9 mouse cellular contexts compared by ENCODE assay signal in the genomic region with DNA sequence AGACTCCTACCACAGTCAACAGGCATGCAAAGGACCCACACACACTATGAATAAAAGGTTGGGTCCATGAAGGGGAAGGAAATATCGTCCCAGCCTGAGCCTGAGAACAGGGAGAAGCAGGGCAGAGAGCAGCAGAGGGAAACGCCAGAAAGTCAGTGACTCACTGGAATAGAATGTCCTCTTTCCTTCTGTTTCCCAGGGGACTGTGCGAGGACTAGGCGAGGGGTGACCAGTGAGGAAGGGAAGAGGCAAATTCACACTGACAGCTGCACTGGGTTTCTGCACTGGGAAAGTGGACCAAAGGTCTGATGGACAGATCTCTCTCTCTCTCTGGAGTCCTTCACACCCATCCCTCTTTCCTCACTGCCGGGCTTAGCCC. TPM values are rescaled to one million over a fixed set of nuclear protein-coding genes. Genes with fewer than 3 reads are reported as not detected.
DNase-seq lines count a peak whose midpoint lies in the region; ATAC-seq and TF ChIP-seq lines count a peak whose summit lies in the region.
"Had no signal": no experiment of that assay in that cellular context is flagged by ENCODE, and none has a peak within 500 bp of the region (broad histone marks: within the 10 kb centered on the region; RNA-seq: fewer than 3 reads in every experiment).

No protein-coding gene starts in this region.

- ATAC-seq in heart, embryonic 12.5 days (ENCODE audit: insufficient number of reproducible peaks, low FRiP score): peak; percentile 34; the same call in 1 of the 2 replicates
- ATAC-seq in stomach, embryonic 14.5 days (ENCODE audit: insufficient number of reproducible peaks, insufficient read depth, low FRiP score, low read depth): 0 out of 2 replicates have a peak, but pooled peaks have one; percentile 65
- no peak for ATAC-seq in forebrain, embryonic 14.5 days
- no peak for ATAC-seq in forebrain, embryonic 11.5 days (replicated peaks; ENCODE audit: low FRiP score)

- 0 out of 2 replicates have a peak overlapping the region, but pooled peaks have one; percentile 25 for H3K9ac ChIP-seq in heart, embryonic 12.5 days
- no peak overlapping the region for H3K9ac ChIP-seq in stomach, embryonic 14.5 days (replicated peaks; ENCODE audit: low read depth, low read length)
- no peak overlapping the region for H3K9ac ChIP-seq in forebrain, embryonic 14.5 days (ENCODE audit: low read length)
- no peak overlapping the region for H3K9ac ChIP-seq in forebrain, embryonic 11.5 days (ENCODE audit: low read length)
- H3K9ac ChIP-seq: liver, embryonic 14.5 days had no signal

- H3K36me3 ChIP-seq in heart, embryonic 12.5 days: no peaks in the 10 kb centered on the region
- H3K36me3 ChIP-seq in stomach, embryonic 14.5 days (ENCODE audit: control insufficient read depth, insufficient read depth, low read length): no peaks in the 10 kb centered on the region
- H3K36me3 ChIP-seq in forebrain, embryonic 14.5 days (ENCODE audit: control insufficient read depth, insufficient read depth, low read length): no peaks in the 10 kb centered on the region
- no peaks in the 10 kb centered on the region for H3K36me3 ChIP-seq in forebrain, embryonic 11.5 days (ENCODE audit: control insufficient read depth, insufficient read depth, low read length)

- H3K9me3 ChIP-seq in heart, embryonic 12.5 days (replicated peaks): no peaks in the 10 kb centered on the region
- no peaks in the 10 kb centered on the region for H3K9me3 ChIP-seq in stomach, embryonic 14.5 days (ENCODE audit: control insufficient read depth, low read depth, low read length)
- H3K9me3 ChIP-seq in forebrain, embryonic 14.5 days (replicated peaks; ENCODE audit: control insufficient read depth, low read length): no peaks in the 10 kb centered on the region
- H3K9me3 ChIP-seq in forebrain, embryonic 11.5 days (ENCODE audit: control insufficient read depth, low read length): no peaks in the 10 kb centered on the region

- H3K4me2 ChIP-seq in heart, embryonic 12.5 days: peak overlapping the region; percentile 30; the same call in 1 of the 2 replicates
- no peak overlapping the region for H3K4me2 ChIP-seq in stomach, embryonic 14.5 days (replicated peaks; ENCODE audit: low read depth, low read length)
- H3K4me2 ChIP-seq in forebrain, embryonic 14.5 days (ENCODE audit: low read length): no peak overlapping the region
- H3K4me2 ChIP-seq in forebrain, embryonic 11.5 days (ENCODE audit: low read depth, low read length, severe bottlenecking): no peak overlapping the region

- intact Hi-C loops in left cerebral cortex, adult 2 months (cut with DNase I): no loop called here
- intact Hi-C loops in left cerebral cortex, postnatal 14 days (cut with DNase I): no loop called here
- intact Hi-C loops in left cerebral cortex, postnatal 36 days (cut with DNase I): no loop called here

- 5% methylated on average over 5 of the region's 5 CpGs for WGBS in heart, embryonic 12.5 days
- WGBS in stomach, embryonic 14.5 days: 23% methylated on average over 5 of the region's 5 CpGs
- 75% methylated on average over 5 of the region's 5 CpGs for WGBS in forebrain, embryonic 14.5 days
- 79% methylated on average over 5 of the region's 5 CpGs for WGBS in forebrain, embryonic 11.5 days

- no peak for DNase-seq in left cerebral cortex, adult 2 months (ENCODE audit: extremely low spot score in 1 of 2, low spot score in 2 of 2)
- no peak for DNase-seq in left cerebral cortex, postnatal 14 days (ENCODE audit: low spot score in 2 of 2)
- DNase-seq in kidney, postnatal 4 days: peak; percentile 41 to 68
- no peak for DNase-seq in forebrain, embryonic 14.5 days (ENCODE audit: low spot score)
- DNase-seq in left cerebral cortex, postnatal 36 days (ENCODE audit: low spot score in 2 of 2): no peak
- no peak for DNase-seq in forebrain, embryonic 11.5 days (ENCODE audit: low spot score)

- no peak for TF ChIP-seq CTCF in left cerebral cortex, adult 2 months (IDR thresholded peaks at IDR 0.05)

- peak overlapping the region; percentile 51; the same call in 1 of the 2 replicates for H3K27ac ChIP-seq in left cerebral cortex, adult 2 months
- peak overlapping the region; percentile 90 for H3K27ac ChIP-seq in heart, embryonic 12.5 days (ENCODE audit: poor library complexity, severe bottlenecking)
- H3K27ac ChIP-seq in stomach, embryonic 14.5 days (ENCODE audit: low read length): peak overlapping the region; percentile 36; the same call in 1 of the 2 replicates
- H3K27ac ChIP-seq in forebrain, embryonic 14.5 days (ENCODE audit: low read depth, low read length): no peak overlapping the region
- H3K27ac ChIP-seq in forebrain, embryonic 11.5 days (ENCODE audit: low read depth, low read length): no peak overlapping the region
- H3K27ac ChIP-seq: liver, embryonic 14.5 days had no signal

- H3K4me3 ChIP-seq in left cerebral cortex, adult 2 months: no peak overlapping the region
- H3K4me3 ChIP-seq in heart, embryonic 12.5 days: no peak overlapping the region
- H3K4me3 ChIP-seq in stomach, embryonic 14.5 days (ENCODE audit: low read depth, low read length): no peak overlapping the region
- no peak overlapping the region for H3K4me3 ChIP-seq in forebrain, embryonic 14.5 days (ENCODE audit: low read depth, low read length)
- no peak overlapping the region for H3K4me3 ChIP-seq in forebrain, embryonic 11.5 days (ENCODE audit: low read depth, low read length)

- H3K27me3 ChIP-seq in heart, embryonic 12.5 days (replicated peaks): no peaks in the 10 kb centered on the region
- H3K27me3 ChIP-seq in stomach, embryonic 14.5 days (ENCODE audit: control insufficient read depth, insufficient read depth, low read length): no peaks in the 10 kb centered on the region
- no peaks in the 10 kb centered on the region for H3K27me3 ChIP-seq in forebrain, embryonic 14.5 days (replicated peaks; ENCODE audit: control insufficient read depth, insufficient read depth, low read length)
- no peaks in the 10 kb centered on the region for H3K27me3 ChIP-seq in forebrain, embryonic 11.5 days (ENCODE audit: control insufficient read depth, insufficient read depth, low read length)

- H3K4me1 ChIP-seq in heart, embryonic 12.5 days (replicated peaks): peaks cover 73% of the 10 kb centered on the region
- H3K4me1 ChIP-seq in stomach, embryonic 14.5 days (ENCODE audit: control insufficient read depth, insufficient read depth, low read length): peaks cover 32% of the 10 kb centered on the region
- no peaks in the 10 kb centered on the region for H3K4me1 ChIP-seq in forebrain, embryonic 14.5 days (ENCODE audit: control insufficient read depth, insufficient read depth, low read length)
- no peaks in the 10 kb centered on the region for H3K4me1 ChIP-seq in forebrain, embryonic 11.5 days (replicated peaks; ENCODE audit: control insufficient read depth, insufficient read depth, low read length)

RNA-seq across cellular contexts. Expression of a gene that starts 1.3 kb away (rescaled TPM):
- under 1 TPM; 0.63 to 1.00 TPM for total RNA-seq in left cerebral cortex, adult 2 months (2021)
- under 1 TPM; 0.48 to 0.53 TPM for total RNA-seq in left cerebral cortex, postnatal 14 days (2021)
- polyA plus RNA-seq in heart, embryonic 12.5 days (2016; fragmentation: Nextera tagmentation; extraction: Ambion mirVana): 0.15 and 0.35 TPM in 2 replicates
- polyA plus RNA-seq in stomach, embryonic 14.5 days (2014; fragmentation: Nextera tagmentation; extraction: Ambion mirVana): 0.10 TPM in 1 of 2 replicates, not detected in the other
- 0.06 TPM in 1 of 2 replicates, not detected in the other for polyA plus RNA-seq in forebrain, embryonic 14.5 days (2014; fragmentation: Nextera tagmentation; extraction: Ambion mirVana)
- 1 to 10 TPM in 1 of 2 experiments, under 1 TPM in 1; 0.62 to 1.1 TPM for total RNA-seq in left cerebral cortex, postnatal 36 days (2021)
- polyA plus RNA-seq in forebrain, embryonic 11.5 days (2014; fragmentation: Nextera tagmentation; extraction: Ambion mirVana): not detected in 2 replicates

RNA-seq across cellular contexts. Expression of a gene that starts 1.6 kb away (rescaled TPM):
- 1 to 10 TPM in 1 of 2 experiments, under 1 TPM in 1; 0.87 to 1.1 TPM for total RNA-seq in left cerebral cortex, adult 2 months (2021)
- under 1 TPM; 0.64 to 0.68 TPM for total RNA-seq in left cerebral cortex, postnatal 14 days (2021)
- polyA plus RNA-seq in heart, embryonic 12.5 days (2016; fragmentation: Nextera tagmentation; extraction: Ambion mirVana): 0.96 and 1.0 TPM in 2 replicates
- polyA plus RNA-seq in stomach, embryonic 14.5 days (2014; fragmentation: Nextera tagmentation; extraction: Ambion mirVana): 0.46 and 0.78 TPM in 2 replicates
- polyA plus RNA-seq in forebrain, embryonic 14.5 days (2014; fragmentation: Nextera tagmentation; extraction: Ambion mirVana): 0.36 and 0.45 TPM in 2 replicates
- 1 to 10 TPM; 1.2 to 1.7 TPM for total RNA-seq in left cerebral cortex, postnatal 36 days (2021)
- polyA plus RNA-seq in forebrain, embryonic 11.5 days (2014; fragmentation: Nextera tagmentation; extraction: Ambion mirVana): not detected in 2 replicates

RNA-seq across cellular contexts. Expression of a gene that starts 18.5 kb away (rescaled TPM):
- not detected for total RNA-seq in left cerebral cortex, adult 2 months (2021)
- total RNA-seq in left cerebral cortex, postnatal 14 days (2021): not detected
- not detected in 2 replicates for polyA plus RNA-seq in heart, embryonic 12.5 days (2016; fragmentation: Nextera tagmentation; extraction: Ambion mirVana)
- 0.09 TPM in 1 of 2 replicates, not detected in the other for polyA plus RNA-seq in stomach, embryonic 14.5 days (2014; fragmentation: Nextera tagmentation; extraction: Ambion mirVana)
- not detected in 2 replicates for polyA plus RNA-seq in forebrain, embryonic 14.5 days (2014; fragmentation: Nextera tagmentation; extraction: Ambion mirVana)
- not detected for total RNA-seq in left cerebral cortex, postnatal 36 days (2021)
- not detected in 2 replicates for polyA plus RNA-seq in forebrain, embryonic 11.5 days (2014; fragmentation: Nextera tagmentation; extraction: Ambion mirVana)
- polyA plus RNA-seq: liver, embryonic 14.5 days had no signal

RNA-seq across cellular contexts. Expression of a gene that starts 28.0 kb away (rescaled TPM):
- not detected for total RNA-seq in left cerebral cortex, adult 2 months (2021)
- total RNA-seq in left cerebral cortex, postnatal 14 days (2021): not detected
- polyA plus RNA-seq in heart, embryonic 12.5 days (2016; fragmentation: Nextera tagmentation; extraction: Ambion mirVana): not detected in 2 replicates
- not detected in 2 replicates for polyA plus RNA-seq in stomach, embryonic 14.5 days (2014; fragmentation: Nextera tagmentation; extraction: Ambion mirVana)
- polyA plus RNA-seq in forebrain, embryonic 14.5 days (2014; fragmentation: Nextera tagmentation; extraction: Ambion mirVana): not detected in 2 replicates
- total RNA-seq in left cerebral cortex, postnatal 36 days (2021): not detected
- not detected in 2 replicates for polyA plus RNA-seq in forebrain, embryonic 11.5 days (2014; fragmentation: Nextera tagmentation; extraction: Ambion mirVana)
- polyA plus RNA-seq: liver, embryonic 14.5 days had no signal

RNA-seq across cellular contexts. Expression of a gene that starts 42.2 kb away (rescaled TPM):
- total RNA-seq in left cerebral cortex, adult 2 months (2021): not detected
- total RNA-seq in left cerebral cortex, postnatal 14 days (2021): not detected
- not detected in 2 replicates for polyA plus RNA-seq in heart, embryonic 12.5 days (2016; fragmentation: Nextera tagmentation; extraction: Ambion mirVana)
- polyA plus RNA-seq in stomach, embryonic 14.5 days (2014; fragmentation: Nextera tagmentation; extraction: Ambion mirVana): not detected in 2 replicates
- polyA plus RNA-seq in forebrain, embryonic 14.5 days (2014; fragmentation: Nextera tagmentation; extraction: Ambion mirVana): not detected in 2 replicates
- not detected for total RNA-seq in left cerebral cortex, postnatal 36 days (2021)
- not detected in 2 replicates for polyA plus RNA-seq in forebrain, embryonic 11.5 days (2014; fragmentation: Nextera tagmentation; extraction: Ambion mirVana)
- polyA plus RNA-seq: liver, embryonic 14.5 days had no signal

Comparison
In these comparisons a context has a peak if more than half of its experiments do, and no peak if none do; other contexts are left out.
1. DNase-seq: peak in kidney, postnatal 4 days (2 of 2); none in left cerebral cortex, adult 2 months (0 of 2), left cerebral cortex, postnatal 14 days (0 of 2), forebrain, embryonic 14.5 days (single experiment), left cerebral cortex, postnatal 36 days (0 of 2) and forebrain, embryonic 11.5 days (single experiment).
2. H3K27ac ChIP-seq: peak in left cerebral cortex, adult 2 months (single experiment), heart, embryonic 12.5 days (single experiment) and stomach, embryonic 14.5 days (single experiment); none in forebrain, embryonic 14.5 days (single experiment) and forebrain, embryonic 11.5 days (single experiment).
3. ATAC-seq: peak in heart, embryonic 12.5 days (single experiment) and stomach, embryonic 14.5 days (single experiment); none in forebrain, embryonic 14.5 days (single experiment) and forebrain, embryonic 11.5 days (single experiment).